Mouse (Mus musculus): ENCODE data around the gene Zfp42.

- TF ChIP-seq CTCF (IDR thresholded peaks at IDR 0.05; ENCODE audit: low read depth): no peak
- TF ChIP-seq EP300 (IDR thresholded peaks at IDR 0.05; ENCODE audit: low read depth): no peak
Measured at GRCm38 (mm10) chr8:43255695-43256094, 51.1 kb downstream of the Zfp42 start.
